Mouse (Mus musculus) C2C12 (cell line): Measurements from ENCODE around the gene Gm20388.

Experiments
- CTCF ChIP-seq: IDR thresholded peaks from one replicate; pipeline ENCODE4 v1.5.1; 2011; ENCODE audit not compliant: control insufficient read depth, insufficient read depth, insufficient read length
- MAX ChIP-seq: IDR thresholded peaks from one replicate; pipeline ENCODE4 v1.6.1; 2011; ENCODE audit warnings: mild to moderate bottlenecking, control low read depth
- MYOG ChIP-seq: IDR thresholded peaks from one replicate; pipeline ENCODE4 v1.6.1; 2011; ENCODE audit not compliant: control insufficient read depth, insufficient read length; ENCODE audit errors: extremely low read depth

DNA sequence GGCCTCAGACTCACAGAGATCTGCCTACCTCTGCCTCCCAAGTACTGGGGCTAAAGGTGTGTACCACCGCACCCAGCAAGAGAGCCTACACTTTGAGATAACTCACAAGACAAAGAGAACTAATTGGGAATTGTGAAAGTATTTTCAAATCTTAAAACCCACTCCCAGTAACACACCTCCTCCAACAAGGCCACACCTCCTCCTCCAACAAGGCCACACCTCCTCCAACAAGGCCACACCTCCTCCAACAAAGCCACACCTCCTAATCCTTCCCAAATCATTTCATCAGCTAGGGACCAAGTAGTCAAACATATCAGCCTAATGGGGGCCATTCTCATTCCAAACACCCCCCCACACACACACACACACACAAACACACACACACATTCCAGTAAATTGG is 3863.8 kb downstream of the Gm20388 start:
- TF ChIP-seq CTCF (no peak), MAX (no peak), MYOG (no peak)
